Mouse (Mus musculus) CD4-positive naive resting alpha-beta T cell, adult 57 days (primary cell): Measurements from ENCODE around the gene Trappc12. TPM values are rescaled to one million over a fixed set of nuclear protein-coding genes. Genes with fewer than 3 reads are reported as not detected.

Source experiments
- total RNA-seq: library from RNA; stranded (reverse); gene quantifications from one replicate; pipeline ENCODE4 v1.2.4, GENCODE M21; 2023

Trappc12 gene
- total RNA-seq: 65.6 TPM

DNA sequence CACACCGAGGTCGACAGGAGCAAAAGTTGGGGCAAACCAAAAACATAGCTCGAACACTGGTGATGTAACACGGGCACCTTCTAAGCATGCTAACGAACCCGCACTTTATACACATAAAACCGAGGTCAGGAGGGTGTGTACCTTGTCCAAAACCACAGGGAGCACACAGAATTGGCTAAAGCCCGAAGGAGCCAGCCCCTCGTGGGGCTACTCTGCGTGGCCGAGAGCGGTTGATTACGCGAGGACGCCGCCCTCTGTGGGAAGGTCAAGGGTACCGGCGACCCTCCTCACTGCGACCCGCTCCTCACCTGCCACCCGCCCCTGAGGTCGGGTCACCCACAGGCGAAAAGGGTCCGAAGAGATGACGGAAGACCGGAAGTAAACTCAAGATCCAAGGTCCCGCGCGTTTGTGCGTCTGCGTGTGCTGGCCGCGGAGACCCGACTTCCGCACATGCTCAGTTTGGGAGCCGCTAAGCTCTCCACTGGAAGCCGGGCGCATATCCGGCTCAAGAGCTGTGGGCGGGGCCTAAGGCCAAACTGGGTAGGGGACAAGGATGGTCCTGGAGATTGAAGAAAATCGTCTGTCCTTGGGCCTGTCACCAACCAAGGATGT, at the start of gene Trappc12:
Gene Trappc12, minus strand, starts transcription at position 452 of the 613 bp plus-strand sequence.

DNA sequence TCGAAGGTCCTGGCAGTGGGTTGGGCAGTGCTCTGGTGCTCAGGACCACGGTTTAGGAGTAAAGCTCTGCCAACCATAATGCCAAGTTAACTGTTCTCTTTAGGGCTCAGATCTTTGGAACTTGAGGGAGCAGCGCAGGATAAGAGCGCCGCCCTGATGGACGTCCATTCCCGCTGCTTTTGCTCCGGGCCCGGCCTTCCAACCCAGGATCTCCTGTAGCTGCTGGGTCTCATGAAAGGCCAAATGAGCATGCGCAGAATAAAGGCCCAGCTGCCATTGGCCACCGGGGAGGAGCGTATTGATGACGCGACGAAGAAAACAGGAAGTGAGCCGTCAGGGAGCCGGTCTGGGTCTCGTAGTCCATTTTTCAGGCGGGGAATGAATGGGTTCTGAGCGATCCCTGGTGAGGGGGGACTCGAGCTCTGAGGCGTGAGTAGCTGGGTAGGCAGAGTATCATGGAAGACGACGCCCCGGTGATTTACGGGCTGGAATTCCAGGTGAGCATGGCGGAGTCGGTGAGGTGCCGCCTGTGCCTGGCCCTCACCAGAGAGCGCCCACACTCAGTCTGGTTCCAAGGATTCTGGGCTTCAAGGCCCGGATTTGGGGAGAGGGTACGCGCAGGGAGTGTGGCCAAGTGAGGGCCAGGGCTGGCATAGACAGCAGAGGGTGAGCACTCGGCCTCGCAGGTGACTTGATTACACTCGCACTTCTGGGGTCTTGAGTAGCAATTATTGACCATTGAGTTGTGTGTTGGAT, 1.4 kb upstream of the Trappc12 start, which contains the start of gene Eipr1:
Gene Eipr1, plus strand, starts transcription at position 296 of the 756 bp plus-strand sequence.

DNA sequence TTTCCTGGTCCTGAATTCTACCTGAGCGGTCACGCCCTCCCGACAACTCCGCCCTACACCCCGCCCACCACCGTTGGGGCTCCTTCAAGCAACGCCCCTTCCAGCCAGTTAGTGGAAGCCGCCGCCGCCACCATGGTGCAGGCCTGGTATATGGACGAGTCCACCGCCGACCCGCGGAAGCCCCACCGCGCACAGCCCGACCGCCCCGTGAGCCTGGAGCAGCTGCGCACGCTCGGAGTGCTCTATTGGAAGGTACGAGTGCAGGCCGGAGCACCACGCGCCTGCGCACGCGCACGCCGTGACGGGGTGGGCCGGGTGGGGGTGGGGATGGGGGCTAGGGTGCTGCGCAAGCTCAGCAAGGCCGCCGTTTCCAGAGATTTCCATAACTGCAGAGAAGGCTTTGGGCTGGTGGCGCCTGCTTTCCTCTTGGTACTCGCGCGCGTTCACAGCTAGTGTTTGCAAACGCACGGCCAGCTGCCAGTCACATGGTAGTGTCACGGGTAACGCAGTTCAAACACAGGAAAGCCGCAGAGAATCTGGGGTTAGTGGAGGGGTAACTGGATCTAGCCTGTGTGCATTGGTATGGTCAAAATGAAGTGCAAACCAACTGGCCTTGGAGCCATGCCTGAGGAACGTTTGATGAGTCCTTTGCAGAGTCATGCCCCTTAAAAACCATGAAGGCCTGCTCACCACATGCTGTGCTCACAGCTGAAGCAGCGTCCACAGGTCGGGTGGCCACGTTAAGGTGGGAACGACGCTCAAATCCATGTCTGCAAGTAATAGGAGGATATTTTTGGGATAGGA, 74.9 kb downstream of the Trappc12 start, which contains the start of gene Adi1:
Gene Adi1, plus strand, starts transcription at position 111 of the 804 bp plus-strand sequence.

DNA sequence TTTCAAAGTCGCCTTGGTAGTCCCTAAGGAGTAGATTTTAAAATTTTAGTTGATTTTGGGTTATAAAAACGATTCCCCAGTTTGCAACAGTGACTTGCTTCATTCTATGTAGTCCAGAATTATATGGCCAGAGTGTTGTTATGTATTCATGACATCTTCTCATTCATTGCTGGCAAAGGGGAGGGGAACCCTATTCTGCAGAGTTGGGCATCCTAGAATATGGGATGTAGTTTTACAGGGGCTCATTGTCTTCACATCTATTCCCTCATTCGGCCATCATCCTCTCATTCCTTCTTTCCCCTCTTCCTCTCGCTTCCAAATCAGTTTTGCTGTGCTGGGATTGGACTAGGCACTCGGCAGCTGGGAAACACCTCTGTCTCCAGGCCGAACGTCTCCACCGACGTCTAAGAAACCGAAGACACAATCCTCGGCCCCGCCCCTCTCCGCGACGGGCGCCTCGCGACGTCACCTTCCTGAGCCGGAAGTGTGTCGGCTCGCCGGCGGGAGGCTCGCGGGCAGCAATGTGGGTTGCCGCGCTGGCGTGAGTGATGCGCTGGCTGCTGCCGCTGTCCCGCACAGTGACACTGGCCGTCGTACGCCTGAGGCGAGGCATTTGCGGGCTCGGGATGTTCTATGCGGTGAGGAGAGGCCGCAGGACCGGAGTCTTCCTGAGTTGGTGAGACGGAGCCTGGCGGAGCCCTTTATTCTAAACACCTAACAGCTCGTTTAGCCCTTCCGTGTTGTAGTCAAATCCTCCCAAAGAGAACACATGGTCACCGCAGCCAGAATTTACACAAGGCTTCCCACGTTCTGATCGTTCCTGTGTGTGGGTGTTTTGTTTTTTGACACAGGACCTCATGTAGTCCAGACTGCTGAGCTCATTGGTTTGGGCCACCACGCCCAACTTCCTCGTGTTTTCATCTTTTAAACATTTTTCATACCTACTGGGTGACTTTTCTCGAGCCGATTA, 100.8 kb downstream of the Trappc12 start, which contains the start of gene Rnaseh1:
Gene Rnaseh1, plus strand, starts transcription at position 462 of the 970 bp plus-strand sequence.

Other genes starting within 250 kb of the Trappc12 start
- 1.2 TPM for gene Dcdc2c, start 198.1 kb downstream of the Trappc12 start, total RNA-seq
- not detected for gene Allc, start 167.9 kb downstream of the Trappc12 start, total RNA-seq
- not detected for gene Colec11, start 127.1 kb downstream of the Trappc12 start, total RNA-seq
- gene Rps7, start 114.5 kb downstream of the Trappc12 start, total RNA-seq: 1,423 TPM
- gene Rnaseh1, start 100.9 kb downstream of the Trappc12 start, total RNA-seq: 20.0 TPM
- 63.7 TPM for gene Adi1, start 75.2 kb downstream of the Trappc12 start, total RNA-seq
- 46.1 TPM for gene Eipr1, start 1.3 kb upstream of the Trappc12 start, total RNA-seq